Mouse (Mus musculus) heart, postnatal 14 days (tissue): ENCODE results near the gene Rassf5. TPM values are rescaled to one million over a fixed set of nuclear protein-coding genes. Genes with fewer than 3 reads are reported as not detected.
"Not testable (repeated sequence)": the region's sequence is repeated elsewhere in the genome, so short reads cannot be mapped to it uniquely, and the experiment has no call there.

Source experiments
- DNase-seq, 2 experiments: peaks; one replicate each; pipeline ENCODE4 v3.0.0; 2021 to 2022
- intact Hi-C: fragments of 180-260 bp; cut with DNase I; formaldehyde crosslinking; loops from one replicate; pipeline ENCODE4 v1.15.1; 2025
- total RNA-seq, 2 experiments: library from RNA; stranded (reverse); gene quantifications; 2 replicates each; pipeline ENCODE4 v1.2.3; 2021

Gene Rassf5
- total RNA-seq, 2 experiments from 2014 or later = 2.4 to 5.1 TPM

- DNase-seq = no peak
- intact Hi-C loops = no loop called here
These were observed 98.9 kb downstream of the Rassf5 start for GRCm38 (mm10) chr1:131146181-131146614.

GRCm38 (mm10) chr1:131145222-131145621 is 99.8 kb downstream of the Rassf5 start:
- intact Hi-C loops, DNase-seq: not testable (repeated sequence)

GRCm38 (mm10) chr1:131142472-131142871 is 102.6 kb downstream of the Rassf5 start:
- no peak for DNase-seq

GRCm38 (mm10) chr1:131141449-131141848 is 103.6 kb downstream of the Rassf5 start:
- no peak for DNase-seq
- intact Hi-C loops = no loop called here

More at GRCm38 (mm10) chr1:131142472-131142871, 102.6 kb downstream of the Rassf5 start:
- intact Hi-C loops = no loop called here

GRCm38 (mm10) chr1:131139102-131140095 is 105.7 kb downstream of the Rassf5 start:
- no peak for DNase-seq
- intact Hi-C loops = loop anchor here (2.0 kb wide), 1 partner anchor 23 kb away; no protein-coding TSS in a partner anchor

- peak; percentile 94 for DNase-seq
- intact Hi-C loops = loop anchor here (2.0 kb wide), 1 partner anchor 22 kb away; no protein-coding TSS in a partner anchor
These were observed 106.7 kb downstream of the Rassf5 start, which contains the start of gene Dyrk3 for GRCm38 (mm10) chr1:131138191-131139016. TSS of gene Dyrk3 (minus strand) at chr1:131138340.

- DNase-seq = peak in 1 of 2 experiments; percentile 12
- intact Hi-C loops = loop anchor here (2.0 kb wide), 1 partner anchor 21 kb away; no protein-coding TSS in a partner anchor
These were observed 107.3 kb downstream of the Rassf5 start for GRCm38 (mm10) chr1:131137717-131138118.

- intact Hi-C loops = no loop called here
- DNase-seq = no peak
These were observed 107.9 kb downstream of the Rassf5 start for GRCm38 (mm10) chr1:131137111-131137510.

- intact Hi-C loops = no loop called here
- no peak for DNase-seq
These were observed 109.0 kb downstream of the Rassf5 start for GRCm38 (mm10) chr1:131135960-131136629.

- intact Hi-C loops = no loop called here
- peak in 1 of 2 experiments; percentile 33 for DNase-seq
These were observed 110.0 kb downstream of the Rassf5 start for GRCm38 (mm10) chr1:131134942-131135522.

GRCm38 (mm10) chr1:131134231-131134630 is 110.8 kb downstream of the Rassf5 start:
- intact Hi-C loops = no loop called here
- no peak for DNase-seq

Other genes starting within 250 kb of the Rassf5 start
- gene Il10, start 225.4 kb downstream of the Rassf5 start, total RNA-seq = not detected
- 100 to 1,000 TPM; 209 to 221 TPM for gene Mapkapk2, start 147.4 kb downstream of the Rassf5 start, total RNA-seq
- gene Dyrk3, start 106.9 kb downstream of the Rassf5 start, total RNA-seq = under 1 TPM; 0.37 to 0.53 TPM
- gene Eif2d, start 92.1 kb downstream of the Rassf5 start, total RNA-seq = 10 to 100 TPM; 36.4 to 38.2 TPM
- gene Ikbke, start 34.3 kb upstream of the Rassf5 start, total RNA-seq = 1 to 10 TPM; 2.2 to 3.0 TPM